Mouse (Mus musculus) embryonic facial prominence, embryonic 12.5 days (tissue): Measurements from ENCODE around the gene Fam166a. TPM values are rescaled to one million over a fixed set of nuclear protein-coding genes. Genes with fewer than 3 reads are reported as not detected.
A peak's percentile ranks its signal among the peaks of the same experiment; 100 is the strongest.

Source experiments
- ATAC-seq: fragments of 200-750 bp; cut with Nextera tagmentation; 2 replicates; pipeline ENCODE4 v1.8.0; 2017; ENCODE audit not compliant: insufficient number of reproducible peaks, insufficient read depth, low FRiP score, low TSS enrichment
- H3K27ac ChIP-seq: fragments of 300-500 bp; sonication (generic); 2 replicates; pipeline ENCODE4 v1.5.1; 2016; ENCODE audit warnings: mild to moderate bottlenecking
- H3K27me3 ChIP-seq: fragments of 300-500 bp; sonication (generic); 2 replicates; pipeline ENCODE4 v1.6.1; 2016; ENCODE audit warnings: mild to moderate bottlenecking, moderate library complexity
- H3K36me3 ChIP-seq: fragments of 300-500 bp; sonication (generic); 2 replicates; pipeline ENCODE4 v1.6.1; 2016; ENCODE audit warnings: mild to moderate bottlenecking
- H3K4me1 ChIP-seq: fragments of 300-500 bp; sonication (generic); 2 replicates; pipeline ENCODE4 v1.6.1; 2016
- H3K4me2 ChIP-seq: fragments of 300-500 bp; sonication (generic); replicated peaks from 2 replicates; pipeline ENCODE4 v1.6.1; 2016; ENCODE audit warnings: mild to moderate bottlenecking, moderate library complexity
- H3K4me3 ChIP-seq: fragments of 300-500 bp; sonication (generic); 2 replicates; pipeline ENCODE4 v1.5.1; 2016; ENCODE audit warnings: mild to moderate bottlenecking
- H3K9ac ChIP-seq: fragments of 300-500 bp; sonication (generic); 2 replicates; pipeline ENCODE4 v1.6.1; 2016; ENCODE audit warnings: mild to moderate bottlenecking, moderate library complexity
- H3K9me3 ChIP-seq: fragments of 300-500 bp; sonication (generic); 2 replicates; pipeline ENCODE4 v1.6.1; 2016; ENCODE audit warnings: mild to moderate bottlenecking, moderate library complexity
- WGBS: fragments of 180-500 bp; shearing (Covaris S2); methylation state at CpG from one replicate; pipeline ENCODE4 v1.1.7; 2016; 5-methylcytosine and 5-hydroxymethylcytosine counted together
- polyA plus RNA-seq: library from polyadenylated mRNA; unstranded; fragments of >200 nt; fragmentation: Nextera tagmentation; extraction: Ambion mirVana; gene quantifications from 2 replicates; pipeline ENCODE4 v1.2.1, GENCODE M21; 2016

The Fam166a gene
- polyA plus RNA-seq, 1 experiment from 2014 or later: not detected

- Histone ChIP-seq H3K4me2 (peak overlapping the region; percentile 45), H3K9me3 (no peaks in the 10 kb centered on the region), H3K4me1 (peaks cover 11% of the 10 kb centered on the region), H3K9ac (peak overlapping the region; percentile 53), H3K27me3 (no peaks in the 10 kb centered on the region; the same call in 1 of the 2 replicates), H3K36me3 (peaks cover 10% of the 10 kb centered on the region; the same call in 1 of the 2 replicates), H3K4me3 (peak overlapping the region; percentile 65), H3K27ac (peak overlapping the region; percentile 96)
- ATAC-seq: peak; percentile 98
- WGBS: 2% methylated on average over 38 of the region's 41 CpGs
Measured at GRCm38 (mm10) chr2:25224766-25225752, 6.5 kb downstream of the Fam166a start.

DNA sequence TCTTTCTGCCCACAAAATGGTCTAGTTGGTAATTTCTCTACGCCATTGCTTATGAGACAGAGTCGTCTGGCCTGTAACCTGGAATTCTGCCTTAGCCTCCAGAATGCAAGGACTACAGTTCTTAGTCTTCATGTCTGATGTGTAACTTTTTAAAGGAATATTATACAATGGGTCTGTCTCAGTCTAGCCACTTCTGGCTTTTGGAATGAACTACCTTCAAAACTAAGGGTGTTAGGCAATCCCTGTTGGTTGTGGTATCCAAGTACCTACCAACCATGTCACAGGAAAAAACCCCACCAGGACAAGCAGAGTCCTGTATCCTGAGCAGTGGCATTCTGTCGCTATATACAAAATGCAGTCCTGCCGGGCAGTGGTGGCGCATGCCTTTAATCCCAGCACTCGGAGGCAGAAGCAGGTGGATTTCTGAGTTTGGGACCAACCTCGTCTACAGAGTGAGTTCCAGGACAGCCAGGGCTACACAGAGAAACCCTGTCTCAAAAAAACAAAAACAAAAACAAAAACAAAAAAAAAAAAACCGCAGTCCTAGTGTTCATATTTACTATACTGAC lies 7.3 kb downstream of the Fam166a start:
- no peak for ATAC-seq
- no peak overlapping the region for H3K4me3 ChIP-seq
- H3K27me3 ChIP-seq: no peaks in the 10 kb centered on the region; the same call in 1 of the 2 replicates
- H3K9me3 ChIP-seq: no peaks in the 10 kb centered on the region
- H3K4me1 ChIP-seq: peaks cover 11% of the 10 kb centered on the region
- peak overlapping the region; percentile 45 for H3K4me2 ChIP-seq
- H3K36me3 ChIP-seq: peaks cover 10% of the 10 kb centered on the region; the same call in 1 of the 2 replicates
- H3K9ac ChIP-seq: no peak overlapping the region
- peak overlapping the region; percentile 96 for H3K27ac ChIP-seq
- WGBS: 78% methylated on average over 8 of the region's 8 CpGs

GRCm38 (mm10) chr2:25226864-25227263 lies 8.3 kb downstream of the Fam166a start:
- Histone ChIP-seq H3K27me3 (peaks cover 8% of the 10 kb centered on the region; the same call in 1 of the 2 replicates), H3K9me3 (no peaks in the 10 kb centered on the region), H3K4me2 (no peak overlapping the region), H3K4me1 (peaks cover 11% of the 10 kb centered on the region), H3K9ac (no peak overlapping the region), H3K36me3 (peaks cover 2% of the 10 kb centered on the region; the same call in 1 of the 2 replicates), H3K4me3 (no peak overlapping the region), H3K27ac (no peak overlapping the region)
- 74% methylated on average over 5 of the region's 5 CpGs for WGBS
- no peak for ATAC-seq

GRCm38 (mm10) chr2:25227406-25227805 lies 8.9 kb downstream of the Fam166a start:
- 91% methylated on average over 4 of the region's 4 CpGs for WGBS
- no peaks in the 10 kb centered on the region for H3K9me3 ChIP-seq
- ATAC-seq: no peak
- H3K4me1 ChIP-seq: peaks cover 11% of the 10 kb centered on the region
- H3K27me3 ChIP-seq: peaks cover 12% of the 10 kb centered on the region; the same call in 1 of the 2 replicates
- H3K27ac ChIP-seq: no peak overlapping the region
- H3K4me3 ChIP-seq: no peak overlapping the region
- no peaks in the 10 kb centered on the region for H3K36me3 ChIP-seq
- H3K4me2 ChIP-seq: no peak overlapping the region
- H3K9ac ChIP-seq: no peak overlapping the region

DNA sequence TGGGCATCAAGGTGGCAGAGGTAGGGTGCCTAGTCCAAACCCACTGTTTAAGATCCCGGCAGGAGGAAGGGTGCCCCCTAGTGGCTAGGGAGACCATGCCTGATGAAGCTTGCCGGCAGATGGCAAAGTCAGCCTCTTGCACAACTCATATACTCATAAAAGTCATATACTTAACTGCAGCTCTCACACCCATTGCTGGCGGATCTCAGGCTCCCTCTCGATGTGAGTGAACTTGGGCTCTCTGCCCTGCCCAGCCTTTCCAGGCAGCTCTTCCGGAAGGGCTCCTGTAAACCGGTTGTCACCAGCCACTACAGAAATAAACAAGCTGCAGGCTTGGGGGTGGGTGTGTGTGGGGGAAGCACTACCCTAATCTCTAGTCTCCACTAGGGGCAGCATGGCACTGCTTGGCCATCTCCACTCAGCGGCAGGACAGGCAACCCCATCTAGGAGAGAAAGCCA lies 9.9 kb downstream of the Fam166a start:
- H3K27ac ChIP-seq: no peak overlapping the region
- peaks cover 13% of the 10 kb centered on the region; the same call in 1 of the 2 replicates for H3K27me3 ChIP-seq
- ATAC-seq: no peak
- H3K36me3 ChIP-seq: no peaks in the 10 kb centered on the region
- H3K4me2 ChIP-seq: peak overlapping the region; percentile 30
- H3K9ac ChIP-seq: no peak overlapping the region
- H3K9me3 ChIP-seq: no peaks in the 10 kb centered on the region
- WGBS: under 1% methylated on average over 7 of the region's 7 CpGs
- H3K4me1 ChIP-seq: peaks cover 7% of the 10 kb centered on the region
- H3K4me3 ChIP-seq: peak overlapping the region; percentile 2; the same call in 1 of the 2 replicates

- ATAC-seq: no peak
- H3K4me2 ChIP-seq: no peak overlapping the region; the same call in 1 of the 2 replicates
Measured at GRCm38 (mm10) chr2:25228995-25229530, 10.5 kb downstream of the Fam166a start.

GRCm38 (mm10) chr2:25229582-25229981 lies 11.0 kb downstream of the Fam166a start:
- H3K9ac ChIP-seq: no peak overlapping the region

More at GRCm38 (mm10) chr2:25228995-25229530, 10.5 kb downstream of the Fam166a start:
- H3K4me3 ChIP-seq: no peak overlapping the region
- 69% methylated on average over 6 of the region's 6 CpGs for WGBS
- H3K4me1 ChIP-seq: 0 out of 2 replicates have a peak, but pooled peaks cover 4% of the 10 kb centered on the region
- no peak overlapping the region for H3K9ac ChIP-seq
- no peaks in the 10 kb centered on the region for H3K36me3 ChIP-seq
- H3K9me3 ChIP-seq: no peaks in the 10 kb centered on the region
- H3K27me3 ChIP-seq: peaks cover 13% of the 10 kb centered on the region; the same call in 1 of the 2 replicates
- H3K27ac ChIP-seq: no peak overlapping the region

DNA sequence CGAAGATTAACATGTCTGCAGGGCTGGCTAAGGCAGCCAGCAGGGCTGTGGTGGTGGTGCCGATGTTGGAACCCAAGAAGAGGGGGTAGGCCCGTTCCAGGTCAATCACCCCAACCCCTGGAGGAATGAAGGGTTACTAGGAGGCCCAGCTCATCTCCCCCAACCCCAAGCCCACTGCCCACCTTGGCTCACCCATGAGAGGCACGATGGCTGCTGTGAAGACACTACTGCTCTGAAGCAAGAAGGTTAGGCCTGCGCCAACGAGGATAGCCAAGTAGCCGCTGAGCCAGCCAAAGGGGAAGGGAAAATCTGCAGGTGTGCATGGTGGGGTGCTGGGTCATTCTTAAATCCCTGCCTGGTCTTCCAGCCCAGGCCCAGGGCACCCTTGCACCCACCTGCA lies 12.0 kb downstream of the Fam166a start:
- Histone ChIP-seq H3K4me3 (no peak overlapping the region), H3K27ac (no peak overlapping the region), H3K36me3 (no peaks in the 10 kb centered on the region), H3K4me2 (no peak overlapping the region), H3K27me3 (peaks cover 17% of the 10 kb centered on the region; the same call in 1 of the 2 replicates), H3K9ac (no peak overlapping the region), H3K4me1 (0 out of 2 replicates have a peak, but pooled peaks cover 2% of the 10 kb centered on the region), H3K9me3 (no peaks in the 10 kb centered on the region)
- 89% methylated on average over 7 of the region's 7 CpGs for WGBS
- no peak for ATAC-seq

More at GRCm38 (mm10) chr2:25229582-25229981, 11.0 kb downstream of the Fam166a start:
- Histone ChIP-seq H3K9me3 (no peaks in the 10 kb centered on the region), H3K27ac (no peak overlapping the region), H3K27me3 (peaks cover 13% of the 10 kb centered on the region; the same call in 1 of the 2 replicates), H3K36me3 (no peaks in the 10 kb centered on the region), H3K4me3 (no peak overlapping the region), H3K4me2 (no peak overlapping the region), H3K4me1 (0 out of 2 replicates have a peak, but pooled peaks cover 4% of the 10 kb centered on the region)
- 76% methylated on average over 5 of the region's 5 CpGs for WGBS
- no peak for ATAC-seq

- H3K9me3 ChIP-seq: no peaks in the 10 kb centered on the region
- no peak overlapping the region for H3K4me2 ChIP-seq
- 44% methylated on average over 12 of the region's 12 CpGs for WGBS
- peaks cover 21% of the 10 kb centered on the region; the same call in 1 of the 2 replicates for H3K27me3 ChIP-seq
- H3K27ac ChIP-seq: no peak overlapping the region
- H3K9ac ChIP-seq: no peak overlapping the region
- no peaks in the 10 kb centered on the region for H3K4me1 ChIP-seq
- H3K36me3 ChIP-seq: no peaks in the 10 kb centered on the region
- no peak for ATAC-seq
- H3K4me3 ChIP-seq: no peak overlapping the region
Measured at GRCm38 (mm10) chr2:25231038-25231437, 12.5 kb downstream of the Fam166a start.

DNA sequence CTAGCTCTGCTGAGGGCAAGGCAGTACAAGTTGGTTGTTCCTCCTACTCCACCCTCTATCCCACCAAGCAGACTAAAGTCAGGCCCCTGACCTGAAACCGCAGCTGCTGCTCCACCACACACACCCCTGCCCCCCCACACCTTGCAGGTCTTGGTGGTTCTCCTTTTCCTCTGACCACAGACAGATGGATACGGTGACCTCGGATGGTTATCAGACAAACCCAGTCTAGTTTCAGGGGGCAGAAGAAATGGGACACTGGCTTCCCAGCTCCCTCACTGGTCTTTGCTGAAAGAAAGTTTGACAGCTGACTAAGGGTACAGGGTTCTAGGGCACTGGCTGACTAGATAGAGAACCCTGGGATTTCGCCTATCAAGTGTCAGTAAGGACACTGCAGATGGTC lies 14.9 kb downstream of the Fam166a start:
- no peaks in the 10 kb centered on the region for H3K4me1 ChIP-seq
- H3K9me3 ChIP-seq: no peaks in the 10 kb centered on the region
- ATAC-seq: no peak
- 73% methylated on average over 4 of the region's 4 CpGs for WGBS
- no peaks in the 10 kb centered on the region for H3K36me3 ChIP-seq
- H3K9ac ChIP-seq: no peak overlapping the region
- no peak overlapping the region for H3K27ac ChIP-seq
- no peak overlapping the region for H3K4me3 ChIP-seq
- no peak overlapping the region for H3K4me2 ChIP-seq
- H3K27me3 ChIP-seq: peaks cover 28% of the 10 kb centered on the region; the same call in 1 of the 2 replicates

GRCm38 (mm10) chr2:25234050-25234449 lies 15.5 kb downstream of the Fam166a start, which contains the start of gene Slc34a3:
Slc34a3 (minus strand) TSS chr2:25234364.
- 80% methylated on average over 3 of the region's 3 CpGs for WGBS
- H3K27me3 ChIP-seq: peaks cover 28% of the 10 kb centered on the region; the same call in 1 of the 2 replicates

More at GRCm38 (mm10) chr2:25234050-25234449, 15.5 kb downstream of the Fam166a start, which contains the start of gene Slc34a3:
- Histone ChIP-seq H3K4me2 (no peak within 1 kb of the TSS), H3K4me1 (no peaks in the 10 kb centered on the region), H3K9ac (no peak within 1 kb of the TSS), H3K27ac (no peak within 1 kb of the TSS), H3K36me3 (no peaks in the 10 kb centered on the region), H3K9me3 (no peaks in the 10 kb centered on the region), H3K4me3 (no peak within 1 kb of the TSS)
- no peak for ATAC-seq
